Mouse (Mus musculus) spleen, adult 2 months (tissue): ENCODE results near the gene Vmn2r103. TPM values are rescaled to one million over a fixed set of nuclear protein-coding genes. Genes with fewer than 3 reads are reported as not detected.

Experiments used
- DNase-seq, 2 experiments: peaks; one replicate each; pipeline versions ENCODE4 v3.0.0 to v3.0.0-alpha.2; 2012 to 2021; ENCODE audit warnings: low spot score in 2 of 2, low read depth in 1 of 2
- H3K27ac ChIP-seq: fragments of 200-500 bp; 2 replicates; pipeline ENCODE4 v1.5.1; 2012; ENCODE audit warnings: low read length, inconsistent platforms; ENCODE audit not compliant: insufficient read depth
- H3K27me3 ChIP-seq: fragments of 200-500 bp; 2 replicates; pipeline ENCODE4 v1.6.1; 2012; ENCODE audit warnings: mild to moderate bottlenecking, moderate library complexity, low read length, inconsistent platforms; ENCODE audit not compliant: control insufficient read depth, insufficient read depth
- H3K36me3 ChIP-seq: fragments of 200-500 bp; 2 replicates; pipeline ENCODE4 v1.6.1; 2012; ENCODE audit warnings: mild to moderate bottlenecking, low read length, inconsistent platforms; ENCODE audit not compliant: control insufficient read depth, insufficient read depth
- H3K4me1 ChIP-seq: fragments of 200-500 bp; 2 replicates; pipeline ENCODE4 v1.6.1; 2011; ENCODE audit warnings: inconsistent platforms; ENCODE audit not compliant: control insufficient read depth, insufficient read depth, insufficient read length
- H3K4me3 ChIP-seq: fragments of 200-500 bp; 2 replicates; pipeline ENCODE4 v1.5.1; 2011; ENCODE audit warnings: mild to moderate bottlenecking, inconsistent platforms; ENCODE audit not compliant: insufficient read depth, insufficient read length; ENCODE audit errors: extremely low read depth
- CTCF ChIP-seq: fragments of 200-500 bp; IDR thresholded peaks from 2 replicates; pipeline ENCODE4 v1.5.1; 2011; ENCODE audit warnings: mild to moderate bottlenecking, inconsistent platforms; ENCODE audit not compliant: insufficient read depth, insufficient read length, insufficient replicate concordance; ENCODE audit errors: extremely low read depth
- POLR2A ChIP-seq: fragments of 200-500 bp; IDR thresholded peaks from 2 replicates; pipeline ENCODE4 v1.6.1; 2011; ENCODE audit warnings: low read depth, low read length, inconsistent platforms
- WGBS: fragments of 180-500 bp; shearing (Covaris S2); methylation state at CpG from one replicate; pipeline ENCODE4 v1.1.7; 2018; 5-methylcytosine and 5-hydroxymethylcytosine counted together
- polyA plus RNA-seq: library from polyadenylated mRNA; depleted of rRNA; stranded (reverse); fragments of >200 nt; gene quantifications from 2 replicates; pipeline ENCODE4 v1.2.3, GENCODE M21; 2012; rRNA removed

The Vmn2r103 gene
- not detected in 2 replicates for polyA plus RNA-seq

- TF ChIP-seq CTCF (no peak), POLR2A (no peak)
- Histone ChIP-seq H3K27me3 (no peaks in the 10 kb centered on the region), H3K27ac (no peak within 1 kb of the TSS), H3K4me1 (no peaks in the 10 kb centered on the region), H3K4me3 (no peak within 1 kb of the TSS), H3K36me3 (no peaks in the 10 kb centered on the region)
- no peak for DNase-seq
- WGBS = 54% methylated on average over 4 of the region's 4 CpGs
Observed at GRCm38 (mm10) chr17:19773063-19773462, at the start of gene Vmn2r103. Vmn2r103 (plus strand) TSS chr17:19773363.

- TF ChIP-seq CTCF = no peak
- no peak for TF ChIP-seq POLR2A
- H3K27me3 ChIP-seq = no peaks in the 10 kb centered on the region
- H3K27ac ChIP-seq = no peak overlapping the region
- 88% methylated on average over 4 of the region's 4 CpGs for WGBS
- H3K4me3 ChIP-seq = no peak overlapping the region
- H3K4me1 ChIP-seq = no peaks in the 10 kb centered on the region
- no peak for DNase-seq
- H3K36me3 ChIP-seq = no peaks in the 10 kb centered on the region
Observed at GRCm38 (mm10) chr17:19778994-19779393, 5.8 kb downstream of the Vmn2r103 start.

- DNase-seq = no peak
- no peaks in the 10 kb centered on the region for H3K36me3 ChIP-seq
- H3K27me3 ChIP-seq = no peaks in the 10 kb centered on the region
- H3K4me1 ChIP-seq = no peaks in the 10 kb centered on the region
- WGBS = 83% methylated on average over 1 of the region's 1 CpGs
- H3K4me3 ChIP-seq = no peak overlapping the region
- no peak overlapping the region for H3K27ac ChIP-seq
- TF ChIP-seq CTCF (no peak), POLR2A (no peak)
Observed at GRCm38 (mm10) chr17:19789248-19789647, 16.1 kb downstream of the Vmn2r103 start.

Other genes with a start within 250 kb of the Vmn2r103 start
- not detected in 2 replicates for gene Vmn2r101, start 196.1 kb upstream of the Vmn2r103 start, polyA plus RNA-seq
- gene Vmn2r102, start 113.0 kb upstream of the Vmn2r103 start, polyA plus RNA-seq = not detected in 2 replicates